Mouse (Mus musculus) embryo, embryonic 10.5 days (tissue): ENCODE data around the gene Ascl4.

Experiments
- DNase-seq: peaks from one replicate; pipeline ENCODE4 v3.0.0-alpha.2; 2015; ENCODE audit warnings: low spot score

The Ascl4 gene

GRCm38 (mm10) chr10:85969894-85970620, 42.6 kb downstream of the Ascl4 start:
- no peak for DNase-seq

- no peak for DNase-seq
Measured at GRCm38 (mm10) chr10:85971826-85972225, 44.3 kb downstream of the Ascl4 start.

- no peak for DNase-seq
Measured at GRCm38 (mm10) chr10:85972915-85973314, 45.4 kb downstream of the Ascl4 start.

GRCm38 (mm10) chr10:85989412-85990115, 62.1 kb downstream of the Ascl4 start:
- DNase-seq: no peak

GRCm38 (mm10) chr10:85992412-85992811, 64.9 kb downstream of the Ascl4 start:
- no peak for DNase-seq

GRCm38 (mm10) chr10:85993836-85994235, 66.4 kb downstream of the Ascl4 start:
- DNase-seq: no peak

- no peak for DNase-seq
Measured at GRCm38 (mm10) chr10:85994543-85995104, 67.1 kb downstream of the Ascl4 start.
